Mouse (Mus musculus): ENCODE data around the gene Ncmap. TPM values are rescaled to one million over a fixed set of nuclear protein-coding genes. Genes with fewer than 3 reads are reported as not detected.
"Not testable (repeated sequence)": the region's sequence is repeated elsewhere in the genome, so short reads cannot be mapped to it uniquely, and the experiment has no call there.

Gene Ncmap
- polyA plus RNA-seq, 1 experiment from 2014 or later: 0.35 TPM

GRCm38 (mm10) chr4:135357221-135357920 is 40.7 kb downstream of the Ncmap start:
- no peaks in the 10 kb centered on the region for H3K36me3 ChIP-seq
- H3K9me3 ChIP-seq: no peaks in the 10 kb centered on the region
- DNase-seq (ENCODE audit: low spot score): no peak
- H3K27ac ChIP-seq: no peak overlapping the region
- 86% methylated on average over 12 of the region's 12 CpGs for WGBS
- peaks cover 13% of the 10 kb centered on the region for H3K4me1 ChIP-seq (replicated peaks)
- H3K4me3 ChIP-seq: no peak overlapping the region
- no peaks in the 10 kb centered on the region for H3K27me3 ChIP-seq (ENCODE audit: insufficient read depth, poor library complexity, severe bottlenecking)

- Histone ChIP-seq H3K27me3 (ENCODE audit: insufficient read depth, poor library complexity, severe bottlenecking) (no peaks in the 10 kb centered on the region), H3K9me3 (no peaks in the 10 kb centered on the region), H3K4me1 (replicated peaks) (peaks cover 20% of the 10 kb centered on the region), H3K36me3 (peaks cover 6% of the 10 kb centered on the region), H3K27ac (no peak overlapping the region), H3K4me3 (no peak overlapping the region)
- no peak for DNase-seq (ENCODE audit: low spot score)
- 83% methylated on average over 9 of the region's 9 CpGs for WGBS
Observed at GRCm38 (mm10) chr4:135355886-135356550, 42.0 kb downstream of the Ncmap start.

- DNase-seq (ENCODE audit: low spot score); H3K4me3 ChIP-seq; H3K9me3 ChIP-seq; H3K27me3 ChIP-seq (ENCODE audit: insufficient read depth, poor library complexity, severe bottlenecking): not testable (repeated sequence)
- peak overlapping the region; percentile 98 for H3K27ac ChIP-seq
- H3K36me3 ChIP-seq: peaks cover 17% of the 10 kb centered on the region
- H3K4me1 ChIP-seq (replicated peaks): peaks cover 20% of the 10 kb centered on the region
Observed at GRCm38 (mm10) chr4:135354751-135355150, 43.3 kb downstream of the Ncmap start.

GRCm38 (mm10) chr4:135353794-135354450 is 44.1 kb downstream of the Ncmap start:
- H3K4me3 ChIP-seq: peak overlapping the region; percentile 70
- no peaks in the 10 kb centered on the region for H3K27me3 ChIP-seq (ENCODE audit: insufficient read depth, poor library complexity, severe bottlenecking)
- H3K4me1 ChIP-seq (replicated peaks): peaks cover 20% of the 10 kb centered on the region
- DNase-seq (ENCODE audit: low spot score): peak; percentile 27
- no peaks in the 10 kb centered on the region for H3K9me3 ChIP-seq
- peak overlapping the region; percentile 98 for H3K27ac ChIP-seq
- WGBS: 23% methylated on average over 12 of the region's 12 CpGs
- H3K36me3 ChIP-seq: peaks cover 26% of the 10 kb centered on the region

DNA sequence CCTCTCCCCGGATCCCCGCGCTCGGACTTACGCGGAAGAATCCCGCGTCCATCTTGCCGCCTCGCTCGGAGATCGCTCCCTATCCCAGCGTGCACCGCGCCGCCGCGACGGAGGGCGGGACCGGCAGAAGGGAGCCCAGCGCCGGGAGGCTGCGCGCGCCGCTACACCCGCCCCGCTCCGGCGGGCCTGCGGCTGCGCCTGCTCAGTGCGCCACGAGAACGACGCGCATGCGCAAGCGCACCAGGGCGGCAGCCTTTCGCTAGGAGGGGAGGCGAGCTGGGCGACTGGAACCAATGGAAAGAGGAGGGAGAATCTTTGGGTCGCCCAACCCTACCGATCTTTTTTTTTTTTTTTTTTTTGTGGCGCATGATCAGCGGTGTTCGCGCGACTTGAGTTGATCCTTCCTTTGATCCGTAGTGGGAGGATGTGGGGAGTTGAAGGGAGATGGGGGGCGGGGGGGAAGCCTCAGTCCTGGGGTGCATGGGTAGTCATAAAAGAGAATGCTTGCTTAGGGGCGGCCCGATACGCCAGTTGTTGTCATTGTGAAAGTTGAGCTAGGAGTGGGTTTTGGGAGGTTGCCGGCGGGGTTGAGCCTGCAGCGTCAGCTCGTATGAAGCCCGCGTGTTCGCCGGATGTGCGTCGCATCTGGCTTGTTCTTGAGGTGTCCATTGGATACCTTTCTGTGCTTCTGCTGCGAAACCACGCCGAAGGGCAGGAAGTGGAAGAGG is 44.8 kb downstream of the Ncmap start, which contains the start of gene Srrm1:
TSS of gene Srrm1 (minus strand) at position 256 of the 728 bp plus-strand sequence.
- Histone ChIP-seq H3K4me3 (peak within 1 kb of the TSS; percentile 70), H3K9me3 (no peaks in the 10 kb centered on the region), H3K27ac (peak within 1 kb of the TSS; percentile 98), H3K4me1 (replicated peaks) (peaks cover 20% of the 10 kb centered on the region), H3K27me3 (ENCODE audit: insufficient read depth, poor library complexity, severe bottlenecking) (no peaks in the 10 kb centered on the region), H3K36me3 (peaks cover 33% of the 10 kb centered on the region)
- WGBS: under 1% methylated on average over 69 of the region's 69 CpGs
- DNase-seq (ENCODE audit: low spot score): peak; percentile 98

- WGBS: under 1% methylated on average over 67 of the region's 67 CpGs
- Histone ChIP-seq H3K27ac (peak overlapping the region; percentile 98), H3K9me3 (no peaks in the 10 kb centered on the region), H3K27me3 (ENCODE audit: insufficient read depth, poor library complexity, severe bottlenecking) (no peaks in the 10 kb centered on the region), H3K4me1 (replicated peaks) (peaks cover 20% of the 10 kb centered on the region), H3K4me3 (peak overlapping the region; percentile 70), H3K36me3 (peaks cover 36% of the 10 kb centered on the region)
- peak; percentile 34 for DNase-seq (ENCODE audit: low spot score)
Observed at GRCm38 (mm10) chr4:135352326-135353065, 45.5 kb downstream of the Ncmap start.

- DNase-seq (ENCODE audit: low spot score): no peak
- no peaks in the 10 kb centered on the region for H3K4me1 ChIP-seq (replicated peaks)
- no peaks in the 10 kb centered on the region for H3K9me3 ChIP-seq
- H3K27ac ChIP-seq: no peak overlapping the region
- no peaks in the 10 kb centered on the region for H3K27me3 ChIP-seq (ENCODE audit: insufficient read depth, poor library complexity, severe bottlenecking)
- H3K36me3 ChIP-seq: peaks cover 100% of the 10 kb centered on the region
- 82% methylated on average over 14 of the region's 14 CpGs for WGBS
- H3K4me3 ChIP-seq: no peak overlapping the region
Observed at GRCm38 (mm10) chr4:135337376-135337942, 60.6 kb downstream of the Ncmap start.

GRCm38 (mm10) chr4:135336023-135336357 is 62.0 kb downstream of the Ncmap start:
- H3K4me3 ChIP-seq: no peak overlapping the region
- DNase-seq (ENCODE audit: low spot score): no peak
- WGBS: 96% methylated on average over 3 of the region's 3 CpGs
- H3K27me3 ChIP-seq (ENCODE audit: insufficient read depth, poor library complexity, severe bottlenecking): no peaks in the 10 kb centered on the region
- H3K4me1 ChIP-seq (replicated peaks): no peaks in the 10 kb centered on the region
- no peaks in the 10 kb centered on the region for H3K9me3 ChIP-seq
- H3K36me3 ChIP-seq: peaks cover 100% of the 10 kb centered on the region
- H3K27ac ChIP-seq: no peak overlapping the region

DNA sequence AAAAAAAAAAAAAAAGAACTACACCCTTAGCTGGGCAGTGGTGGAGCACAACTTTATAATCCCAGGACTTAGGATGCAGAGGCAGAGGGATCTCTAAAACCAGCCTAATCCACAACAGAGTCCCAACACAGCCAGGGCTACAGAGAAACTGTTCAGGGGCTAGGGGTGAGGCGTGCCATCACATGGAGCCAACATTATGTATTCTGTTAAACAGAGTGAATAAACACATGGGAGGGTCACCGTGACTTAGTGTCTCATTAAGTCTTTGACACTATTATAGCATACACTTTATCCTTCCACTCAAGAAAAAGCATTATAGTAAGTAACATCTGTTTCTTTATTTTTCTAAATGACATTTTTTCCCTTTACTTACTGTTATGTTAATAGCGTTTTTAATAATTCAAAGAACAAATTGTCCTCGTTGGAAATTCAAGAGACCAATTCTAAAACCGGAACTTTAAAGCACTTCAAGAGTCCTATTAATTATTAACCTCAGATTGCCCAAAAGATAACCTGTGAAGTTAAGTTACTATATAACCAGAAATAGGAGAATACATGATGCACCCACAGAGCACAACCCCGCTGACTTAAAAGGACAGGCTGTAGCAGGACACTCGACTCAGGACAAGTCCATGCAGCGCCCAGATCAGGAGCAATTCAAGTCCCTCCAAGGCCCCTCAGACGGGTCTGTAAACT is 62.6 kb downstream of the Ncmap start:
- H3K27ac ChIP-seq: no peak overlapping the region
- no peaks in the 10 kb centered on the region for H3K4me1 ChIP-seq (replicated peaks)
- H3K27me3 ChIP-seq (ENCODE audit: insufficient read depth, poor library complexity, severe bottlenecking): no peaks in the 10 kb centered on the region
- no peaks in the 10 kb centered on the region for H3K9me3 ChIP-seq
- H3K36me3 ChIP-seq: peaks cover 100% of the 10 kb centered on the region
- H3K4me3 ChIP-seq: no peak overlapping the region
- no peak for DNase-seq (ENCODE audit: low spot score)
- 94% methylated on average over 9 of the region's 9 CpGs for WGBS

- no peak overlapping the region for H3K4me3 ChIP-seq
- H3K27me3 ChIP-seq (ENCODE audit: insufficient read depth, poor library complexity, severe bottlenecking): no peaks in the 10 kb centered on the region
- no peak overlapping the region for H3K27ac ChIP-seq
- H3K36me3 ChIP-seq: peaks cover 100% of the 10 kb centered on the region
- 95% methylated on average over 3 of the region's 3 CpGs for WGBS
- no peaks in the 10 kb centered on the region for H3K9me3 ChIP-seq
- no peak for DNase-seq (ENCODE audit: low spot score)
- no peaks in the 10 kb centered on the region for H3K4me1 ChIP-seq (replicated peaks)
Observed at GRCm38 (mm10) chr4:135326469-135326868, 71.6 kb downstream of the Ncmap start.

DNA sequence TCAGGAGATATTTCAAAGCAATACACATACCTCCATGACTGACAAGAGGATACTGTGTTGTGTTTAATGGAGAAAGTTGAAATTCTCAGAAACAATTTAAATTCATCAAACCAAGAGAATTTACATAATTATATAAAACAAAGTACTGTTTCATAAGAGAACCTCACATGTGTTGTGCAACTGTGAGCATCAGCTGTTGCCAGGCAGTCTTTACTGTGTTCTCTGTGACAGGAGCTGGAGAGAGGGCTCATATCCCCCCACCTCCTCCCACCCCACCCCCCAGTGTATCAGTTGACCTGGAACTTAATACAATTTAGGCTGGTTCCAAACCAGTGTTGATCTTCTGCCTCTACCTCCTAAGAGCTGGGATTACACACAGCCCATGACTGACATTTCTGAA is 72.0 kb downstream of the Ncmap start:
- H3K4me3 ChIP-seq: no peak overlapping the region
- H3K36me3 ChIP-seq: peaks cover 100% of the 10 kb centered on the region
- no peak overlapping the region for H3K27ac ChIP-seq
- no peaks in the 10 kb centered on the region for H3K9me3 ChIP-seq
- no peak for DNase-seq (ENCODE audit: low spot score)
- no peaks in the 10 kb centered on the region for H3K27me3 ChIP-seq (ENCODE audit: insufficient read depth, poor library complexity, severe bottlenecking)
- no peaks in the 10 kb centered on the region for H3K4me1 ChIP-seq (replicated peaks)

Data from hindbrain, embryonic 10.5 days (tissue).